Mouse (Mus musculus) intestine, embryonic 16.5 days (tissue): ENCODE data around the gene Xrcc3. TPM values are rescaled to one million over a fixed set of nuclear protein-coding genes. Genes with fewer than 3 reads are reported as not detected.

Experiments used
- ATAC-seq: fragments of 200-750 bp; cut with Nextera tagmentation; 2 replicates; pipeline ENCODE4 v1.8.0; 2017; ENCODE audit warnings: moderate TSS enrichment, moderate library complexity
- H3K27ac ChIP-seq: fragments of 300-500 bp; sonication (generic); 2 replicates; pipeline ENCODE4 v1.5.1; 2014; ENCODE audit warnings: mild to moderate bottlenecking, low read length
- H3K27me3 ChIP-seq: fragments of 300-500 bp; sonication (generic); replicated peaks from 2 replicates; pipeline ENCODE4 v1.6.1; 2014; ENCODE audit warnings: low read length, control low read depth, mixed read lengths; ENCODE audit not compliant: control insufficient read depth, insufficient read depth
- H3K36me3 ChIP-seq: fragments of 300-500 bp; sonication (generic); 2 replicates; pipeline ENCODE4 v1.6.1; 2014; ENCODE audit warnings: low read length, control low read depth; ENCODE audit not compliant: control insufficient read depth, insufficient read depth
- H3K4me1 ChIP-seq: fragments of 300-500 bp; sonication (generic); 2 replicates; pipeline ENCODE4 v1.6.1; 2014; ENCODE audit warnings: low read length, control low read depth, mixed read lengths; ENCODE audit not compliant: control insufficient read depth, insufficient read depth
- H3K4me2 ChIP-seq: fragments of 300-500 bp; sonication (generic); 2 replicates; pipeline ENCODE4 v1.6.1; 2014; ENCODE audit warnings: low read depth, low read length, control low read depth
- H3K4me3 ChIP-seq: fragments of 300-500 bp; sonication (generic); 2 replicates; pipeline ENCODE4 v1.5.1; 2014; ENCODE audit warnings: mild to moderate bottlenecking, low read length
- H3K9ac ChIP-seq: fragments of 300-500 bp; sonication (generic); 2 replicates; pipeline ENCODE4 v1.6.1; 2014; ENCODE audit warnings: low read depth, low read length
- H3K9me3 ChIP-seq: fragments of 300-500 bp; sonication (generic); 2 replicates; pipeline ENCODE4 v1.6.1; 2016; ENCODE audit warnings: low read length, control low read depth; ENCODE audit not compliant: control insufficient read depth
- WGBS: fragments of 180-500 bp; shearing (Covaris S2); extraction: QIAGEN DNeasy Blood & Tissue Kit; methylation state at CpG from one replicate; pipeline ENCODE4 v1.1.7; 2014; 5-methylcytosine and 5-hydroxymethylcytosine counted together
- polyA plus RNA-seq: library from polyadenylated mRNA; unstranded; fragments of >200 nt; fragmentation: Nextera tagmentation; extraction: Ambion mirVana; gene quantifications from 2 replicates; pipeline ENCODE4 v1.2.1, GENCODE M21; 2015

The Xrcc3 gene
- polyA plus RNA-seq, 1 experiment from 2014 or later, result 11.0 TPM

- WGBS, result 5% methylated on average over 9 of the region's 9 CpGs
- H3K36me3 ChIP-seq, result 0 out of 2 replicates have a peak, but pooled peaks cover 11% of the 10 kb centered on the region
- no peaks in the 10 kb centered on the region for H3K27me3 ChIP-seq
- H3K27ac ChIP-seq, result peak overlapping the region; percentile 72
- peaks cover 24% of the 10 kb centered on the region for H3K4me1 ChIP-seq
- peak overlapping the region; percentile 14; the same call in 1 of the 2 replicates for H3K4me3 ChIP-seq
- peak; percentile 55 for ATAC-seq
- peak overlapping the region; percentile 27 for H3K4me2 ChIP-seq
- H3K9ac ChIP-seq, result peak overlapping the region; percentile 59
- H3K9me3 ChIP-seq, result no peaks in the 10 kb centered on the region
Measured at GRCm38 (mm10) chr12:111809762-111810161, 3.9 kb downstream of the Xrcc3 start.

DNA sequence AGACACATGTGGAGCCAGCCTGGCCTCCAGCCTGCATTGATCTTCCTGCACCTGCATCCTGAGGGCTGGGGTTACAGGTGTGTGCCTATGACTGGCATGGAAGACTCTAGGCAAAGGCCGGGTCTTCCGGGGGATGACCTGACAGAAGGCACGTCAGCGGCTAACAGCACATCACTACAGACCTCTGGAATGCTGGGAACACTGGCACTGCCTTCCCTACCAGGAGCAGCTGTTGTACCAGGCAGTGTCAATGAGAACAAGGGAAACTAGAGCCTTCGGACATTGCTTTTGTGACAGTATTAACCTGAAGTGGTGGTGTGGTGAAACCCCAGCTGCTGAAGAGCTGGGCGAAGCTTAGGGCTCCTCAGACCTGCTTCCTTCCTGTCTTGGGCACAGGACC, 4.9 kb downstream of the Xrcc3 start:
- whole genome bisulfite sequencing, result 92% methylated on average over 6 of the region's 6 CpGs
- Histone ChIP-seq H3K9me3 (no peaks in the 10 kb centered on the region), H3K9ac (no peak overlapping the region), H3K4me1 (peaks cover 24% of the 10 kb centered on the region), H3K36me3 (peaks cover 16% of the 10 kb centered on the region; the same call in 1 of the 2 replicates), H3K27ac (0 out of 2 replicates have a peak overlapping the region, but pooled peaks have one; percentile 9), H3K4me2 (no peak overlapping the region), H3K4me3 (no peak overlapping the region), H3K27me3 (no peaks in the 10 kb centered on the region)
- no peak for ATAC-seq

GRCm38 (mm10) chr12:111803538-111803937, 10.1 kb downstream of the Xrcc3 start:
- peaks cover 7% of the 10 kb centered on the region; the same call in 1 of the 2 replicates for H3K4me1 ChIP-seq
- H3K9me3 ChIP-seq, result no peaks in the 10 kb centered on the region
- H3K4me2 ChIP-seq, result no peak overlapping the region
- H3K27me3 ChIP-seq, result no peaks in the 10 kb centered on the region
- peak; percentile 77 for ATAC-seq
- no peak overlapping the region for H3K4me3 ChIP-seq
- H3K36me3 ChIP-seq, result peaks cover 27% of the 10 kb centered on the region
- no peak overlapping the region for H3K9ac ChIP-seq
- WGBS, result 66% methylated on average over 5 of the region's 5 CpGs
- H3K27ac ChIP-seq, result peak overlapping the region; percentile 33

- Histone ChIP-seq H3K27me3 (no peaks in the 10 kb centered on the region), H3K9me3 (no peaks in the 10 kb centered on the region), H3K36me3 (peaks cover 26% of the 10 kb centered on the region), H3K4me1 (peaks cover 7% of the 10 kb centered on the region; the same call in 1 of the 2 replicates), H3K4me2 (no peak overlapping the region), H3K27ac (peak overlapping the region; percentile 31; the same call in 1 of the 2 replicates), H3K9ac (no peak overlapping the region), H3K4me3 (no peak overlapping the region)
- WGBS, result 76% methylated on average over 10 of the region's 10 CpGs
- ATAC-seq, result peak; percentile 38; the same call in 1 of the 2 replicates
Measured at GRCm38 (mm10) chr12:111800459-111801183, 13.1 kb downstream of the Xrcc3 start.

DNA sequence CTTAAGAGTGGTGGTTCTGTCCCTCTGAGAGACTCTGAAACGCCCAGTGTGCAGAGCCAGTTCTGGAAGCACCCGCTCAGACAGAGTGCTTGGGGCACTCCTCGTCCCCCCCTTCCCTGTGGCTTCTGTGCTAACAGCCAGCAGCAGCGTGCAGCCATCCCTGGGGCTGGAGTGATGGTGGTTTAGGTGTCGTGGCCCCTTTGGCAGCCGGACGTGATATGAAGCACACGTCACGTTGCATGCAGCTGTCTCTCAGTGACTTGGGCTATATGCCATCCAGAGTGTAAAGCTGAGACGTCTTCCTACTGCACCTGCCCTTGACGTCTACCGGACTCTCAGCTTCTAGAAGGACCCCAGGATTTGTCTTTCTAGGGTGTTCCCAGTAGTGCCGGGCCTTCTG, 15.2 kb downstream of the Xrcc3 start:
- 90% methylated on average over 13 of the region's 13 CpGs for WGBS

GRCm38 (mm10) chr12:111797251-111797650, 16.4 kb downstream of the Xrcc3 start:
- Histone ChIP-seq H3K4me2 (no peak overlapping the region), H3K27me3 (no peaks in the 10 kb centered on the region), H3K9me3 (no peaks in the 10 kb centered on the region), H3K4me3 (no peak overlapping the region), H3K36me3 (peaks cover 15% of the 10 kb centered on the region; the same call in 1 of the 2 replicates), H3K4me1 (peaks cover 14% of the 10 kb centered on the region; the same call in 1 of the 2 replicates), H3K27ac (no peak overlapping the region), H3K9ac (no peak overlapping the region)
- ATAC-seq, result no peak
- 78% methylated on average over 8 of the region's 8 CpGs for WGBS

More for the DNA sequence above, 15.2 kb downstream of the Xrcc3 start:
- Histone ChIP-seq H3K4me1 (peaks cover 14% of the 10 kb centered on the region; the same call in 1 of the 2 replicates), H3K4me2 (no peak overlapping the region), H3K9me3 (no peaks in the 10 kb centered on the region), H3K27ac (no peak overlapping the region), H3K27me3 (no peaks in the 10 kb centered on the region), H3K36me3 (peaks cover 18% of the 10 kb centered on the region), H3K9ac (no peak overlapping the region), H3K4me3 (no peak overlapping the region)
- ATAC-seq, result no peak

- Histone ChIP-seq H3K36me3 (peaks cover 17% of the 10 kb centered on the region; the same call in 1 of the 2 replicates), H3K4me2 (no peak overlapping the region), H3K27ac (peak overlapping the region; percentile 87), H3K4me1 (peaks cover 19% of the 10 kb centered on the region), H3K4me3 (no peak overlapping the region), H3K9ac (no peak overlapping the region), H3K9me3 (no peaks in the 10 kb centered on the region), H3K27me3 (no peaks in the 10 kb centered on the region)
- 89% methylated on average over 28 of the region's 28 CpGs for WGBS
- ATAC-seq, result no peak
Measured at GRCm38 (mm10) chr12:111795180-111795895, 18.3 kb downstream of the Xrcc3 start.

- peak overlapping the region; percentile 87 for H3K27ac ChIP-seq
- no peak overlapping the region for H3K4me3 ChIP-seq
- H3K9me3 ChIP-seq, result no peaks in the 10 kb centered on the region
- peaks cover 23% of the 10 kb centered on the region for H3K4me1 ChIP-seq
- WGBS, result 86% methylated on average over 18 of the region's 18 CpGs
- H3K36me3 ChIP-seq, result peaks cover 18% of the 10 kb centered on the region; the same call in 1 of the 2 replicates
- H3K9ac ChIP-seq, result 0 out of 2 replicates have a peak overlapping the region, but pooled peaks have one; percentile 33
- no peaks in the 10 kb centered on the region for H3K27me3 ChIP-seq
- ATAC-seq, result peak; percentile 84
- H3K4me2 ChIP-seq, result peak overlapping the region; percentile 9; the same call in 1 of the 2 replicates
Measured at GRCm38 (mm10) chr12:111794526-111795179, 19.0 kb downstream of the Xrcc3 start.

DNA sequence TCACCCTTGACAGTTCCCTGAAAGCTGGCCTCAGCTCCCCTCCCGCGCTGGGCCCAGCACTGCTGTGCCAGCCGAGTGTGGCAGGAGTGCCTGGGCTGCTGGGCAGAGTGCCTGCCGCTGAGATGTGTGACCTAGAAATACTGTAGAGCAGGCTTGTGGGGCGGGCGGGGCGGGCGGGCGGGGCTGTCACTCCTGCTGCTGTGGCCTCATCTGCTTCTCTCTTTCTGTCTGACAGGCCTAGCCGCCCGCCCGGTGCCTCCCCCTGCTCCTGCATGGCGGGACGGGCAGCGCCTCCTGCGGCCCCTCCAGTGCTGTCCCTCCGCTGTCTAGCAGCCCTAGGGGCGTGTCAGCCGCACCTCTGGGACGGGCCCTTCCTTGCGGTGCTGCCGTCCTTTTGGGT, 19.6 kb downstream of the Xrcc3 start:
- H3K9ac ChIP-seq, result 0 out of 2 replicates have a peak overlapping the region, but pooled peaks have one; percentile 29
- ATAC-seq, result peak; percentile 84
- no peaks in the 10 kb centered on the region for H3K27me3 ChIP-seq
- peaks cover 24% of the 10 kb centered on the region; the same call in 1 of the 2 replicates for H3K36me3 ChIP-seq
- peaks cover 27% of the 10 kb centered on the region for H3K4me1 ChIP-seq
- peak overlapping the region; percentile 9; the same call in 1 of the 2 replicates for H3K4me2 ChIP-seq
- peak overlapping the region; percentile 87 for H3K27ac ChIP-seq
- no peak overlapping the region for H3K4me3 ChIP-seq
- no peaks in the 10 kb centered on the region for H3K9me3 ChIP-seq
- 56% methylated on average over 19 of the region's 22 CpGs for WGBS
